Mouse (Mus musculus) heart, adult 11 months (tissue): ENCODE measurements around the gene Creb3l4.

ENCODE experiments used
- DNase-seq: peaks from one replicate; pipeline ENCODE4 v3.0.0; 2022

The Creb3l4 gene

DNA sequence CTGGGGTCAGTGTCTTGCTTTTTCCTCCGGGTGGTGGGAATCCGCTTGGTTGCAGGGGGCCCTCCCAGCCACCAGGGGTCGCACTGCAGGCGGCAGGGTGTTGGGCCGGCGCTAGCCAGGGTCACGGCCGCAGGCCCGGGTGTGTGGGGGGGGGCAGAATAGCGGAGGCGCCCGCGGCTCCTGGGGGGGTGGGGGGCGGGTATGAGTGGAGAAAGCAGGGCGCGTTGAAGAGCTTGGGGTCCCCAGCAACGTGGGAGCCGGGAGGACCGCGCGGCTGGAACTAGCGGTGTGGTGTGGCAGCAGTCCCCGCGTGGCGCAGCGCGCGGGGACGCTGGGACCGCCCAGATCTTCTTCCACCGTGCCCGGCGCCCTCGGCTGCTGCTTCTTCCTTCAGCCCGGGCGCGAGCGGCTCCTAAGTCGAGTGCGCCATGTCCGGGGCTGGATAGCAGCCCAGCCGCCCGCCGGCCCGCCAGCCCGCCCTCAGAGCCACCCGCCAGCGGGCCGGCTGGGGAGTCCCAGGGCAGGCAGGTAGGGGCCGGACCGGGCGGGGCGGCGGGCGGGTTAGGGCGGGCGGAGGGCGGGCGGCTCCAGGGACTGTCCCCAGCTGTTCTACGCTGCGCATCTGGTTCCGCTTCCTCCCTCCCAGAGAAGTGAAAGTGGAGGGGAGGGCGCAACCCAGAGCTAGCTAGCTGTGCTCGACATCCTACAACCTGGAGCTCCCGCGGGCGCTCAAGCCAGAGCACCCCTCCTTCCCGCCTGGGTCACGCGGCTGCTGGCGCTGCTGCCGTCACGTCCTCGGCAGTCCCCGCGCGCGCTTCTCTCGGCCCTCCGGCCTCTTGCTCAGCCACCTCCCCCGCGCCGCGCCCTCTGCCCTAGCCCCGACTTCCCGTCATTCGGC, 22.0 kb upstream of the Creb3l4 start, which contains the start of gene Dennd4b:
Dennd4b (plus strand) TSS at position 152 of the 898 bp plus-strand sequence.
- DNase-seq: peak; percentile 100

DNA sequence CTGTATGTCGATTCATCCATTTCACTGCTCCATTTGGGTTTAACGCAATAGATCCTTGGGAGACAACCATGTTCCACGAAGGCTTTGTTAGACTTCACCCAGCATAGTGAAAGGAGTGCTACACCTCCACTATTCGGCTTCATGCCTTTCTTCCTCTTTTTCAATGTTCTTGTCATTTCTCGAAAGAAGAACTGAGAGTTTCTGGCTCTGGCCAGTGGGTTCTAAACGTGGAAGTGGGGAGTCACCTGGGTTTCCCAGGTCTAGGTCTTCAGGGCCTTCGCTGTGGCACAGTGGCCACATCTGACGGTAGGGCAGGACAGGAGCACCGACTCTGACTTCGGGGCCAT, 21.3 kb upstream of the Creb3l4 start:
- DNase-seq: no peak

DNA sequence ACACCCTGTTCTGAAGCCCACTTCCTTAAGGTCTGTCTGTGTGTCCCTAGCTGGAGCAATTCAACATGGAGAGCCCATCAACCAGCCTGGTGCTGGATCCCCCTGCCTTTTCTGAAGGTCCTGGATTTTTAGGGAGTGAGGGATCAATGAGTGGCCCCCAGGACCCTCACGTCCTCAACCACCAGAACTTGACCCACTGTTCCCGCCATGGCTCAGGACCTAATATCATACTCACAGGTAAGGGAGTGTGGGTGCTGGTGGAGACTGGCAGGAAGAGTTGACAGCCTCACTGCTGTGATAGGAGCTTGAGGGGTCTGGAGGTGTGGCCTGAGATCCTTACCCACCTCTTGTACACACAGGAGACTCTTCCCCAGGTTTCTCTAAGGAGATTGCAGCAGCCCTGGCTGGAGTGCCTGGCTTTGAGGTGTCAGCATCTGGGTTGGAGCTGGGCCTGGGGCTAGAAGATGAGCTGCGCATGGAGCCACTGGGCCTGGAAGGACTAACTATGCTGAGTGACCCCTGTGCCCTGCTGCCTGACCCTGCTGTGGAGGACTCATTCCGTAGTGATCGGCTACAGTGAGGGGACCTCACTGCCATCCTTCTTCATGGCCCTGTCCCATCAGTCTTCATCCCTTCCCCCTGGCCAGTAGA, 19.9 kb upstream of the Creb3l4 start:
- DNase-seq: peak; percentile 91

DNA sequence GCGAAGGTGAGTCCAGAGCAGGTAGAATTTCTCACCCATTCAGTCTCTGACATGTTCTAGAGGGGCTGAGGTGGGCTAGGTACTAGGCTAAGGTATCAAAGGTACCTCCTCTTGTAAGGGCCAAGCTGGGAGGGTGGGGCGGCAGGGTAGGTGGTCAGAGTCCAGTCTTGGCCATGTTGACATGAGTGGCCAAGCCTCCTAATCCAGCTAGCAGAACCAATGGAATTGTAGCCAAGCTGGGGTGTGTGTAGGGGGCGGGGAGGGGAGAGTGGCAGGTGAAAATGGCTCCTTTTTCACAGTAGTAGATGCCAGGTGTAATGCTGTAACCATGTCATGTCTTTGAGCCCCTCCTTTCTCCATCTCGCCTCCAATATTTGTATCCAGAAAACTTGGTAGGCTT, 15.2 kb upstream of the Creb3l4 start:
- peak; percentile 90 for DNase-seq

DNA sequence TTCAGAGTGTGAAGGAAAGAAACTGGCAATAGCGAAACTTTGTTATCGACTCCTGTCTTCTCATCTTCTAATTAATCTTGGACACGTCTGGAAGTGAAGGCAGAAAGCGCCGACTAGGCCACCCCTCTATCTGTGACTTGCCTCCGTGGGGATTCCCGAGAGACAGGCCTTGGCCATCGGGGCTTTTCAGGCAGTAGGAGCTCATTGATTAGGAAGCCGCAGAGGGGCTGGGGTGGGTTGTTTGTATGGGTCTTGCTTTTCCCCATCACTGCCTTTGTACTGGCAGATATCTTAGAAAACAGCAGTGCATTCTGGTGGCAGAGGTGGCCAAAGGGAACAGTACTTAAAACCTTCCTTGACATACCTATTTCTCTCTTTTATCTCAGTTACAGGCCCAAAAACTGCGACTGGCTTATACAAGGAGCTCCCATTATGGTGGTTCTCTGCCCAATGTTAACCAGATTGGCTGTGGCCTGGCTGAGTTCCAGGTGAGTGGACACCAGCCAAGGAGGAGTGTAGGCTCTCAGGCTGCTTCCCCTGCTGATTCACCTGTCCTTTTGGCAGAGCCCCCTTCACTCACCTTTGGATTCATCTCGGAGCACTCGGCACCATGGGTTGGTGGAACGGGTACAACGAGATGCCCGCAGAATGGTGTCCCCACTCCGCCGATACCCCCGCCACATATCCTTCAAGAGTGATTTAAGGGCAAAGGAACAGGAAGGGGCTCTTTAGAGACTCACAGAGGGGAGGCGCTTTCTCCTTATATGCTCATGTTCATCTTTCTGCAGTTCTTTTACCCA, 13.6 kb upstream of the Creb3l4 start:
- peak; percentile 91 for DNase-seq

DNA sequence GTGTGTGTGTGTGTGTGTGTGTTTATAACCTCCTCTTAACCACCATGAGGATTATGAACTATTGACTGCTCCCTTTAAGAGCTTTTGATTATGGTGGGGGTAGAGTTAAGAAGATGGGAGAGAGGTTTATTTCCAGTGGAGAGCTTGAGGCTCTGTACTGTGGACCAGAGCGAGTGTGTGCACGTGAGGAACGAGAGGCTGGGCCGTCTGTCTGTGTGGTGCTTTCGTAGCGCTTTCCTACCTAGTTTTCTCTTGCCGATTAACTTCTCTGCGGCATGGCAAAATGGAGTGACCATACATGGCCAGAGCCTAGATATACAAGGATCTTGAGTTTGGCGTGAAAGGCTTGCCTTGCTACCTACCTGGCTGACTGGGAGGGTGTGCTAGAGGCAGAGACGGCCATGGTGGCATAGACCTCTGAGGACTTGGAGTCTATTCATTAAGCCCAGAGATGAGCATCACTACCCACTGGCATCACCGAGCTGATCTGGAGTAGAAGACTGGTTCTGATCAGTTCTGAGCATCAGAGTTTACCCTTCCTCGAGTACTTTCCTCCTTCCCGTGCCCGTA, 12.6 kb upstream of the Creb3l4 start:
- DNase-seq: peak; percentile 91

DNA sequence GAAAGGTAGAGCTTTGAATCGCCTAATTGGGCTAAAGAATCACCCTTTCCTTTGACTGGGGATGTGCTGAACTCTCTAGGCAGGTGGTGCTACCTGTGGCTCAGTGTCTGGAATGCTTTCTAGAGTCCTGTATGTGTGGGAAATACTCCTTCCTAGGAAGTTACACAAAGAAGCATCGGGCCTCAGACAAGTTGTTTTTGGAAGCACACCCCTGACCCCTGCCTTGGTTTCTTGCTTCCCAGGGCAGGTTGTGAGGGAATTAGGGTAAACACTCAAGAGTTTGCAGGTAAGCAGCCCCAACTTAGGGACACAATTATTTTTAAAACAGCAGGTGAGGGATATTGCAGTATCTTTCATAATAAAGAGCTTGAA, 11.9 kb upstream of the Creb3l4 start:
- no peak for DNase-seq

DNA sequence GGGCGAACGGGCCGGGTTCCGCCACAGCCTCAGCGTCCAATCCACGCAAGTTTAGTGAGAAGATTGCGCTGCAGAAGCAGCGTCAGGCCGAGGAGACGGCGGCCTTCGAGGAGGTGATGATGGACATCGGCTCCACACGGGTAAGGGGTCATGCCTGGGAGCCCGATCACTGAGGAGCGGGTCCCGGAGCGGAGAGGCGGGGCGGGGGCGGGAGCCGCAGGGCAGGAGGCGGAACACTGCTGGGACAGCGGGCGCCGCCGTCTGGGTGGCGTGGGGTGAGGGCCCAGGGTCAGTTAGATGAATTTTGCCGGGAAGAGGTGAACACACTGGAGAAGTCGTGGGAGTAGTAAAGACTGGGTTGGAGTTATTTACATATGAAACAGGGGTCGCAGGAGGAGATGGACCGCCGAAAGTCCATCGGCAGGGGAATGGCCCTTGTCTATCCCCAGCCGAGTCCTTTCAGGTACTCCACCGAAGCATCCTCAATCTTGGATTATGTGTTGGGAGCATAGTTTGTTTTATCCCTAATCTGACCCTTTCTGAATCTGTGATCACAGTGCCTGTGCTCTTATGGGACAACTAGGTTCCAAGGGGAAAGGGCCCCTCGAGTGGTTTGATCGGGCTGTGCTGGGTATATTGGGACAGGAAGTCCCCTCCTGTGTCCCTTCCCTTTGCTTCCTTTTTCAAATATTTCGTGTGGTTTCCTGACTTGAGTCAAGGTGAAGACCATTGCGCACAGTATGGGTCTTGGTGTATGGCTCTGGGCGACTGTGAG, 11.3 kb upstream of the Creb3l4 start:
- peak; percentile 93 for DNase-seq

DNA sequence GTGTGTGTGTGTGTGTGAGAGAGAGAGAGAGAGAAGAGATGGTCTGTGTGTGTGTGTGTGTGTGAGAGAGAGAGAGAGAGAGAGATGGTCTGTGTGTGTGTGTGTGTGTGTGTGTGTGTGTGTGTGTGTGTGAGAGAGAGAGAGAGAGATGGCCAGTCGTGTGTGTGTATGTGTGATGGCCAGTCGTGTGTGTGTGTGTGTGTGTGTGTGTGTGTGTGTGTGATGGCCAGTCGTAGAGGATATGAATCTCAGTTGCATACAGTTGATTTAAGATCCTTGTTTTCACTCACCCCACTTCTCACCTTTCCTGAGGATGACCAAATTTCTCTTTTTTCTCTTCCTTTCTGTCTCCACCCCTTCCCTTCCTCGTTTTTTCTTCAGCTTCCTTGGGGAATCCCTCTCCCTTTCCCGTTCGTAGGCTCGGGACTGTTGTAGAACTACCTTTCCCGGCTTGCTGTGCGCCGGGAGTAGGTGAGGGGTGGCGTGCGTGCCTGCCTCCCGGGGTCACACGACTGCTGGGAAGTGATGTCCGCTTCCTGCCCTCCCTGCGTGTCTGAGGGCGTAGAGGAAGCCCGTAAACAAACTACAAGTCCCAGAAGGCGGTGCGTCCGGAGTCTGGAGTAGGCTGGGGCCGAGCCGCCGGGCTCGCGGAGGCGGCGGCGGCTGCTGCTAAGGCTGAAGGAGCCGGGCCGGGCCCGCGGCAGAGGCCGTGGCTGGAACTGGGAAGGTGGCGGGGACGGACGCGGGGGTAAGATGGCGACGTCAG, 10.5 kb upstream of the Creb3l4 start, which contains the start of gene Crtc2:
Crtc2 (plus strand) TSS at position 511 of the 766 bp plus-strand sequence.
- peak; percentile 100 for DNase-seq

DNA sequence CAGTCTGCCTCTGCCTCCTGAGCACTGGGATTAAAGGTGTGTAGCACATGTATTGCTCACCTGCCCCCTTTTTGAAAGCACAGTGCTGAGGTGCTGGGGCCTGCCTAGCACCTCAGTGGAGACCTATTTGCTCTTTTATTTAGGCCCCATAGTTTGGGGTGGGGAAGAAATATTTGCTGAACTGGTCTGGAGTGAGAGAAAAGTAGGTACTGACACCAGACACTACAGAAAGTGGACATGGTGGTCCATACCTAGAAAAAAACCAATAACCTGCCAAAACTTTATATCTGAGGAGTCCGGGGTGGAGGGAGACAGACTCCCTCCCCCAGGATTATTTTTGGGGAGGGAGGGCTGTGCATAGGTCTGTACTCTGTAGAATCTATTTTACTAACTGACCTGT, 9.9 kb upstream of the Creb3l4 start:
- DNase-seq: peak; percentile 85

DNA sequence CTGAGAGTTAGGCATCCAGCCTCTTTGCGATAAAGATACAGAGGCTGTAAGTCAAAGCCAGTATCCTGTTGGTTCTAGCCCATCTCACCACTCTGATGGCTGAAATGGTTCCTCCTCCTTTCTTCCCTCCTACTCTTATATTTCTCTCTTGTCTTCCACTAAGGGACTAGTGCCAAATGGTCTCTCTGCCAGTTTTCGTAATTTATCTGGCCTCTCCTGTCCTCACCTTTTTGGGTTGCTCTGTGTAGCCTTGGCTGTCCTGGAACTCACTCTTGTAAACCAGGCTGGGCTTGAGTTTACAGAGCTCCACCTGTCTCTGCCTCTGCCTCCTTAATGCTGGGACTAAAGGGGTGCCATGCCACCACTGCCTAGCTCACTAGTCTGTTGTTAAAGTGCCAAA, 9.3 kb upstream of the Creb3l4 start:
- DNase-seq: peak; percentile 90

DNA sequence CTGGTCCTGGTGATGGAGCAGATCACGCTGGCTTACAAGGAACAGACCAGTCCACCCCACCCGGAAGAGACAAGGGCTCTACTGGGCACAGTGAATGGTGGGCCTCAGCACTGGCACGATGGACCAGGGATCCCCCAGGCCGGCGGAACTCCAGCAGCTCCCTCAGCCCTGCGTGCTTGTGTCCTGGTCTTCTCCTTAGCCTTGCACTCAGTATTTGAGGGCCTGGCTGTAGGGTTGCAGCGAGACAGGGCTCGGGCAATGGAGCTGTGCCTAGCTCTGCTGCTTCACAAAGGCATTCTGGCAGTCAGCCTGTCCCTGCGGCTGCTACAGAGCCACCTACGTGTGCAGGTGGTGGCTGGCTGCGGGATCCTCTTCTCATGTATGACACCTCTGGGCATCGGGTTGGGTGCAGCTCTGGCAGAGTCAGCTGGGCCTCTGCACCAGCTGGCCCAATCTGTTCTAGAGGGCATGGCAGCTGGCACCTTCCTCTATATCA, 8.5 kb upstream of the Creb3l4 start:
- peak; percentile 92 for DNase-seq

DNA sequence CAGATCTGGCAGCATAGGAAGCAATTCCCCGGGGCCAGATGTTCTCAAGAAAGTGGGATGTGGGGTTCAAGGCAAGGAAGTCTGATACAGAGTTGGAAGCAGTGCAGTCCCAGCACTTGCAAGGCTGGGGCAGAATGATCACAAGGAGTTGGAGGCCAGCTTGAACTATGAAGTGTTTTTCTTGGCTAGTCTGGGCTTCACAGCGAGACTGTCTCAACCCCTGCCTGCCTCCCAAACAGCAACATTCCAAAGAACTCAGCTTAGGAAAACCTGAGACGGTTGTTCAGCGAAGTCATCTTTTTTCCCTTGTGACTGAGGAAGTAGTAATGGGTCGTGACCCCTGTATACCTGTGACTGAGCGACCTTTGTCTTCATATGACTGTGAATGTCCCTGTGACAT, 7.5 kb upstream of the Creb3l4 start:
- peak; percentile 91 for DNase-seq

DNA sequence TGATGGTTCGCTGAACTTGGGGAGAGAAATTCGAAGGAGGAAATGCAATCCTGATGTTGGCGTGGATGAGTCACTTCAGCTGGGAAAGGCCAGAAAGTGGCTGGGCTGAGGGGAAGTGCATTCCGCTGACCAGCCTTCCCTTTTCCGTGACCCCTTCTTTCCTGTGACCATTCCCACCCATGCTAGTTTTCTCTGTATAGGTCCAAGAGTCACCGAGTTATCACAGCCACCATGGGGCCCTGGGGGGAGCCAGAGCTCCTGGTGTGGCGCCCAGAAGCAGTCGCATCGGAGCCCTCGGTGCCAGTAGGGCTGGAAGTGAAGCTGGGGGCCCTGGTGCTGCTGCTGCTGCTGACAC, 5.4 kb upstream of the Creb3l4 start:
- DNase-seq: peak; percentile 97

DNA sequence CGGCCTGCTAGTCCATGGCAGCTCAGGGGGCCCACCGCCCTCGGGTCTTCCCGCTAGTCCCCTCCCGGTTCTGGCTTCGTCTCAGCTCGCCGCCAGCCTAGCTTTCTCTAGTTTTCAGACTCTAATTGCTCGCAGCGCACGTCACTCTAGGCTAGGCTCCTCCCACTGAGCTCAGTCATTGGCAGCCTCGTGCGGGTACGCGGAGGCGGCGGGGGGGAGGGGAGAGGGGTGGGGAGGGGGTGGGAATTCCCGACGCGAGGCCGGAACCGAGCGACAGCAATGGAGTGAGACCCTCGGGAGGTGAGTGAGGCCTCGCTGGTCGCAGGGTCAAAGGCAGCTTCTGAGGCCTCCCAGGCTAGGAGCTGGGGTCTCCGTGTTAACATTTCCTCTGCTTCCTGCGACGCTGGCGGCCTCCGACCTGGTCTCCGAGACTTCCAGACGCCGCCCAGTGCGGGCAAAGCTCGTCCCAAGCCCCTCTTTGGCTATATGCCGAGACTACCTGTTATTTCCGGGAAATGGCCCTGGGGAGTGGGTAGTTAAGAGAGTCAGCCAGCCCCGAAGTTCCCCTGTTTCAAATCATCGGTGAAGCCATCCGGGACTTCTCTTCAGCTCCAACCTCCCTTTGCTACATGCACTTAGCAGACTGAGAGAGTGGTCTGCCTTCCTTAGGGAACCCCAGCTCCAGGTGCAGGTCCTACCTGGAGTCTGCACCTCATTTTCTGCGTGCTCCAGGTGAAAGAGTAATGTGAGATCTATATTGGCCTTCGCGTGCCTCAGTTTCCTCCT, 4.8 kb upstream of the Creb3l4 start, which contains the start of gene Slc39a1:
Slc39a1 (plus strand) TSS at position 213 of the 786 bp plus-strand sequence.
- peak; percentile 100 for DNase-seq

DNA sequence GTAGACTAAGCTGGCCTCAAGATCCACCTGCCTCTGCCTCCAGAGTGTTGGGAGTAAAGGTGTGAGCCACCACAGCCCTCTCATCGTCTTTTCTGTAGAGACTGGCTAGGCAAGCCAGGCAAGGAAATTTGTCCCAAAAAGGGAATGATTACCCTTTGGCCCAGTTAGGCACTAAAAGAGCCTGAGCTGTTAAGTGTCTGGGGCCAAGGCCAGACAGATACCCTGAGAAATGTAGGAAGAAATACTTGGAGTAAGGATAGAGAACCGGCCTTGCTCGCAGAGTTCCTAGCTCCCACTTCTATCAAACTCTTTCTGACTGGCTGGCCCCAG, 4.3 kb upstream of the Creb3l4 start:
- DNase-seq: no peak

DNA sequence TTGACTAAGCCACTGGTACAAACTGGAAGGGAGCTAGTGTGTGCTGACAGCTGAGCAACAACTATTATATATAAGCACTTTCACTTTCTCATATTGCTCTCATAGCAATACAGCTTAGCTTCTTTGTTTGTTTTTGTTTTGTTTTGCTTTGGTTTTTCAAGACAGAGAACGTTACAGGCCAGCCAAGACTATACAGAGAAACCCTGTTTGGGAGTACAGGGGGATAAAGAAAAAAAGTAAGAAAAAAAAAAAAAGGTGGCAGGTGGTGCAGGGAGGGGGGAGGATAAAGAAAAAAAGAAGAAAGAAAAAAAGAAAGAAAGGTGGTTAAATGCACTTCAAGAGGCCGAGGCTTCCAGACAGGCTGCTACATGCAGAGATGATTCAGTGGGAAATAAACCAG, 2.1 kb upstream of the Creb3l4 start:
- DNase-seq: no peak

DNA sequence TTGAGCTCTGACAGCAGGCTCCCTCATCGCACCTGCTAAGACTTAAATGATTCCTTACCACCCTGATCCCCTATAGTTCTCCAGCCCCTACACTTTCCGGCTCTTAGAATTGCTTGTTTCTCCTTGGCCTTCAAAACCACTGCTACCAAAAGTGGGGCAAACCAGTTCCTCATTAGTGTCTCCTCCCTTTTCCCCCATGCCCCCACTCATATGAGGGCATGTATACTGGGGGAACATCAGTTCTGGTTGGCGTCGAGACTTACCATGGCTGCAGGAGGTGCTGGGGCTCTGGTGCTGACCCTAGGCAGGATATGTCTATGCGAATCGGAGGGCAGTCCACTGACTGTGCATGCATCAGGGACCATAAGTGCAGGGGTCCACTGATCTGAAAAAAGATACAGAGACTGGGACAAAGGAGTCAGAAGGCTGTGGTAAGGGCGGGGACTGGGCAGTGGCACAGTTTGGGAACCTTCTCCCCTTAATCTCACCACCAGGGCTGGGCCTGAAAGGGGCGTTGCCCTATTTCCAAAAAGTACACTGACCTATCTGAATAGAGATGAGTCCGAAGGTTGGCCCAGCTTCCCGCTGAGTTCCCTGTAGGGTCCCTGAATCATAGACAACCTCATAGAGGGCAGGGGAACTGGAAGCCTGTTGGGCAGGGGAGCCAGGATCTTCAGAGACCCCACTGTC, 1.5 kb downstream of the Creb3l4 start:
- peak; percentile 89 for DNase-seq

DNA sequence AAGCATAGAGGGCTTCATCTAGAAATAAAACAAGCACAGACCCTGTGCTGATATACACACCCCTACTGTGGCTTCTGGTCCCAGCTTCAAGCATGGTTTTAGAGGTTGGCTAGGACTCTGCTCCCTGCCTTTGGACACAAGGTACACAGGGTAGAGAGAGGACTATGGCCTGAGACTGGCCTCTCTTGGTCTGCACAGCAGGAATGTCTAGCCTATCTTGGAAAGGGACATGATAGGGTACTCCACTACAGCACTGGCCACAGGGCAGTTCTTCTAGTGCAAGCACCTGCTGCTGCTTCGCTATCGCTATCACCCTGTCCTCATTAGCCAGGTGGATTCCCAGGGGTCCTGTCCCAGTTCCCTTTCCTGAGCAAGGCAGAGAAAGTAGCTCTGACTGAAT, 2.1 kb downstream of the Creb3l4 start:
- peak; percentile 89 for DNase-seq
